Mouse (Mus musculus) left cerebral cortex, postnatal 14 days (tissue): Measurements from ENCODE around the gene Iqch. TPM values are rescaled to one million over a fixed set of nuclear protein-coding genes. Genes with fewer than 3 reads are reported as not detected.

ENCODE experiments used
- DNase-seq, 2 experiments: peaks; one replicate each; pipeline ENCODE4 v3.0.0; 2021 to 2022; ENCODE audit warnings: low spot score in 2 of 2, mixed read lengths in 1 of 2
- intact Hi-C: fragments of 180-260 bp; cut with DNase I; formaldehyde crosslinking; loops from one replicate; pipeline ENCODE4 v1.15.1; 2025
- total RNA-seq, 2 experiments: library from RNA; stranded (reverse); gene quantifications; 2 replicates each; pipeline ENCODE4 v1.2.3; 2021

Iqch gene
- total RNA-seq, 2 experiments from 2014 or later, result 0.19 TPM; not detected in 1

GRCm38 (mm10) chr9:63420396-63420795 is 181.9 kb downstream of the Iqch start:
- no peak for DNase-seq
- intact Hi-C loops, result no loop called here

DNA sequence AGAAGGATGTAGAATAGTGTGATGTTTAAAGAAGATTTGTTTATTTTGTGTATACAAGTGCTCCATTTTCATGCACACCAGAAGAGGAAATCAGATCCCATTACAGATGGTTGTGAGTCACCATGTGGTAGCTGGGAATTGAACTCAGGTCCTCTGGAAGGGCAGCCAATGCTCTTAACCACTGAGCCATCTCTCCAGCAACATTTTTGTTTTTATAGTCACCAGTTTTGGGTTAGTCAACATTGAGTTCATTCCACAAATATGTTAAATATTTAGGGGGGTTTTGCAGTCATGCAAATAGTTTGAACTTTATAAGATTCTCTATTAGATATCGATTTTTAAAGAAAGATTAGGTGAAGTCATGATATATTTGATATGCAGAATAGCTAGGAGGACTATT is 202.1 kb downstream of the Iqch start:
- no peak for DNase-seq
- intact Hi-C loops, result no loop called here

GRCm38 (mm10) chr9:63399463-63399815 is 202.9 kb downstream of the Iqch start:
- no peak for DNase-seq
- intact Hi-C loops, result loop anchor here (5.0 kb wide), 1 partner anchor 262 kb away; no protein-coding TSS in a partner anchor

- peak; percentile 87 to 93 for DNase-seq
- intact Hi-C loops, result loop anchor here (5.0 kb wide), 1 partner anchor 262 kb away; no protein-coding TSS in a partner anchor
These were observed 203.5 kb downstream of the Iqch start, which contains the start of gene 2300009A05Rik for GRCm38 (mm10) chr9:63398611-63399462. Gene 2300009A05Rik (minus strand): TSS chr9:63399246.

DNA sequence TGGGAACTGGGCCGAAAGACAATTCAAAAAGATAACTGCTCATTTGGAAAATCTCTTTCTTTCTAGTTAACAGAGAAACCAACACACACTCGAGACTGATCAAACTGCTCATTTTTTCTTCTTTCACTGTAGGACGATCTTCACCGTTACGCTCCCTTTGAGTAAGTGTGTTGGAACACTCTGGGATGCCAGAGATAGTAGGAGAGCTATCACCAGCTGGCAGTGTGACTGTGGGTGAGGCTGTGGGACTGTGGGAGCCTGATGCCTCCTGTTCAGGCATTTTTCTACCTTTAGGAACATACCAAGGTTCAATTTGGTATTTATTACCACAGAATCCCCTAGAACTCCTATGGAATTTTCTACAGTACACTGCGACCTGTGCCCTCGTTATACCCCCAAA is 206.7 kb downstream of the Iqch start:
- DNase-seq, result peak in 1 of 2 experiments; percentile 28
- intact Hi-C loops, result loop anchor here (5.0 kb wide), 1 partner anchor 258 kb away; no protein-coding TSS in a partner anchor

DNA sequence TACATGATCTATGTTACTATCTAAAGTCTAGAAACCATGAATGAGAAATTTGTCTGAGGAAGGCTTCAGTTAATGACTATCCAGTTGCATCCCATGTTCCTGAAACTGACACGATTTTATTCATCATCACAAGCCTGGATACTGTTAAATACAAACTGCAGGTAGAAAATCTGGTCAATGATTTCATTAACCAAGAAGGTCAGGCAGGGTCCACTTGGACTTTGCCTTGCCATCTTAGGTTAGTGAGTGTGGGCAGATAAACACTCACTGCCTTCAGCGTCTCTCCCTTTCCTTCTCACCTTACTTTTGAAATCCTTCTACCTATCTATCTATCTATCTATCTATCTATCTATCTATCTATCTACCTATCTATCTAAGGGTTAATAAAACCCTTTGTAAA is 211.0 kb downstream of the Iqch start:
- intact Hi-C loops, result no loop called here
- no peak for DNase-seq

- DNase-seq, result no peak
- intact Hi-C loops, result no loop called here
These were observed 219.5 kb downstream of the Iqch start for GRCm38 (mm10) chr9:63382761-63383160.

- intact Hi-C loops, result no loop called here
- no peak for DNase-seq
These were observed 222.0 kb downstream of the Iqch start for GRCm38 (mm10) chr9:63380326-63380725.

GRCm38 (mm10) chr9:63378174-63378573 is 224.1 kb downstream of the Iqch start:
- no peak for DNase-seq
- intact Hi-C loops, result no loop called here

- intact Hi-C loops, result no loop called here
- peak; percentile 90 to 91 for DNase-seq
These were observed 224.8 kb downstream of the Iqch start, which contains the start of gene Map2k5 for GRCm38 (mm10) chr9:63377270-63378142. Gene Map2k5 (minus strand): TSS chr9:63377902.

DNA sequence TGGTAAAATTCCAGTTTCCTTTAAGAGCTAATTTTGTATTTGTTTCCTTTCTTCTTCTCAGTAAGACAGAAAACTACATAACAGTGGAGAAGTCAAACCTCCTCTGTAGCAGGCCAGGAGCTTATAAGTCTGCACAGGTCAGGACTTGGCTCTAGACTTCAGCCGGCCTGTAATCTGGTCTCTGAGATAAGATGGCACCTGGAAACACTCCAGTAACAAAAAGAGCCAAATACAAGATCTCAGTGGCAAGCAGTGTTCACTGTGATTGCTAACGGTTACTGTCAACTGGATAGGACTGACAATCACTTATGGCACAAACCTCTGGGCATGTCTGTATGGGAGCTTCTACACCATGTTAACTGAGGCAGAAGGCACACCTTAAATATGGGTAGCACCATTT is 229.0 kb downstream of the Iqch start:
- no peak for DNase-seq
- intact Hi-C loops, result no loop called here

DNA sequence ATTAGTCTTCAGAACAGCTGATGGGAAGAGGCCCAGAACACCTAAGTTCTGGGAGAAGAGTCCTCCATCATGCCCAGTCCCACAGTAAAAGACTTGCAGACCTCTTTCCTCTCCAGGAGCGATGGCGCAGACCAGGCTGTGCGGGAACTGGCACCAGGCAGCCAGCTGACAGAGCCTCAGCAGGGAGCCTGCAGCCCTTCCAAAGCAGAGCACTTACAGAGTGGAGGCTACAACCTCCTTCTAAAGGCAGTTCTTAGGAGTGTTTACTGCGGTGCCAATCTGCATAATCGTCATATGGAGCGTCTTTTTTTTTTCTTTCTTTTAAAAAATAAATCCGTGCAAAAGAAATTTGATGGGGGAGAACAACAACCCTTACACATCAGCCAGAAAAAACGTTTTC is 229.8 kb downstream of the Iqch start:
- no peak for DNase-seq
- intact Hi-C loops, result no loop called here

Other genes starting within 250 kb of the Iqch start
- 10 to 100 TPM; 30.8 to 31.2 TPM for gene Map2k5, start 224.6 kb downstream of the Iqch start, total RNA-seq
- 10 to 100 TPM; 26.4 to 32.4 TPM for gene 2300009A05Rik, start 203.2 kb downstream of the Iqch start, total RNA-seq
- 10 to 100 TPM; 44.2 to 46.5 TPM for gene Aagab, start 167 bp upstream of the Iqch start, total RNA-seq
- gene Smad3, start 155.5 kb upstream of the Iqch start, total RNA-seq, result 10 to 100 TPM; 36.9 to 38.3 TPM